Mouse (Mus musculus) erythroblast, adult 5-6 weeks (primary cell): ENCODE measurements around the gene Ube2l6. TPM values are rescaled to one million over a fixed set of nuclear protein-coding genes. Genes with fewer than 3 reads are reported as not detected.

Experiments used
- total RNA-seq, 2 experiments: library from RNA; stranded (forward) in 1 of 2; stranded (reverse) in 1 of 2; fragments of 150-400 nt in 1 of 2; fragments of 200-764, 138-1000 nt in 1 of 2; gene quantifications; 2 replicates each; pipeline versions ENCODE4 v1.2.3 to v1.2.4; 2015 to 2017; ENCODE audit warnings: low replicate concordance in 2 of 2

Gene Ube2l6
- total RNA-seq, 2 experiments from 2014 or later: 843 to 1,000 TPM

Other genes with a start within 250 kb of the Ube2l6 start
- 8.8 and 10.0 TPM in 2 replicates for gene Ctnnd1, start 148.1 kb upstream of the Ube2l6 start, total RNA-seq (2015; ENCODE audit: low replicate concordance)
- gene Ctnnd1, start 148.1 kb upstream of the Ube2l6 start, total RNA-seq (2017; ENCODE audit: low replicate concordance): 6.2 and 9.5 TPM in 2 replicates
- not detected in 2 replicates for gene Btbd18, start 139.7 kb upstream of the Ube2l6 start, total RNA-seq (2015; ENCODE audit: low replicate concordance)
- not detected in 2 replicates for gene Btbd18, start 139.7 kb upstream of the Ube2l6 start, total RNA-seq (2017; ENCODE audit: low replicate concordance)
- 42.3 and 58.3 TPM in 2 replicates for gene Selenoh, start 128.1 kb upstream of the Ube2l6 start, total RNA-seq (2015; ENCODE audit: low replicate concordance)
- 23.3 and 23.4 TPM in 2 replicates for gene Selenoh, start 128.1 kb upstream of the Ube2l6 start, total RNA-seq (2017; ENCODE audit: low replicate concordance)
- not detected in 2 replicates for gene Gm28635, start 120.8 kb upstream of the Ube2l6 start, total RNA-seq (2015; ENCODE audit: low replicate concordance)
- 1.8 TPM in 1 of 2 replicates, not detected in the other for gene Gm28635, start 120.8 kb upstream of the Ube2l6 start, total RNA-seq (2017; ENCODE audit: low replicate concordance)
- gene Med19, start 120.4 kb upstream of the Ube2l6 start, total RNA-seq (2015; ENCODE audit: low replicate concordance): 14.0 and 24.7 TPM in 2 replicates
- gene Med19, start 120.4 kb upstream of the Ube2l6 start, total RNA-seq (2017; ENCODE audit: low replicate concordance): 12.0 and 18.8 TPM in 2 replicates
- gene Tmx2, start 119.7 kb upstream of the Ube2l6 start, total RNA-seq (2015; ENCODE audit: low replicate concordance): 17.8 and 29.0 TPM in 2 replicates
- 18.9 and 19.5 TPM in 2 replicates for gene Tmx2, start 119.7 kb upstream of the Ube2l6 start, total RNA-seq (2017; ENCODE audit: low replicate concordance)
- gene Zdhhc5, start 83.6 kb upstream of the Ube2l6 start, total RNA-seq (2015; ENCODE audit: low replicate concordance): 28.4 and 29.2 TPM in 2 replicates
- 39.8 and 41.3 TPM in 2 replicates for gene Zdhhc5, start 83.6 kb upstream of the Ube2l6 start, total RNA-seq (2017; ENCODE audit: low replicate concordance)
- gene Clp1, start 71.5 kb upstream of the Ube2l6 start, total RNA-seq (2015; ENCODE audit: low replicate concordance): 53.6 and 64.6 TPM in 2 replicates
- gene Clp1, start 71.5 kb upstream of the Ube2l6 start, total RNA-seq (2017; ENCODE audit: low replicate concordance): 46.7 and 70.3 TPM in 2 replicates
- 1,364 and 1,503 TPM in 2 replicates for gene Ypel4, start 64.8 kb upstream of the Ube2l6 start, total RNA-seq (2015; ENCODE audit: low replicate concordance)
- gene Ypel4, start 64.8 kb upstream of the Ube2l6 start, total RNA-seq (2017; ENCODE audit: low replicate concordance): 1,636 and 1,967 TPM in 2 replicates
- gene Gm19426, start 55.2 kb upstream of the Ube2l6 start, total RNA-seq (2015; ENCODE audit: low replicate concordance): not detected in 2 replicates
- gene Gm19426, start 55.2 kb upstream of the Ube2l6 start, total RNA-seq (2017; ENCODE audit: low replicate concordance): not detected in 2 replicates
- 4.2 and 7.3 TPM in 2 replicates for gene Serping1, start 23.4 kb upstream of the Ube2l6 start, total RNA-seq (2015; ENCODE audit: low replicate concordance)
- gene Serping1, start 23.4 kb upstream of the Ube2l6 start, total RNA-seq (2017; ENCODE audit: low replicate concordance): 2.1 and 3.1 TPM in 2 replicates
- not detected in 2 replicates for gene Smtnl1, start 23.8 kb downstream of the Ube2l6 start, total RNA-seq (2015; ENCODE audit: low replicate concordance)
- gene Smtnl1, start 23.8 kb downstream of the Ube2l6 start, total RNA-seq (2017; ENCODE audit: low replicate concordance): 2.0 TPM in 1 of 2 replicates, not detected in the other
- 28.6 and 43.9 TPM in 2 replicates for gene Timm10, start 28.2 kb downstream of the Ube2l6 start, total RNA-seq (2015; ENCODE audit: low replicate concordance)
- 5.2 and 22.2 TPM in 2 replicates for gene Timm10, start 28.2 kb downstream of the Ube2l6 start, total RNA-seq (2017; ENCODE audit: low replicate concordance)
- 756 and 864 TPM in 2 replicates for gene Slc43a1, start 40.0 kb downstream of the Ube2l6 start, total RNA-seq (2015; ENCODE audit: low replicate concordance)
- gene Slc43a1, start 40.0 kb downstream of the Ube2l6 start, total RNA-seq (2017; ENCODE audit: low replicate concordance): 516 and 701 TPM in 2 replicates
- gene Rtn4rl2, start 87.9 kb downstream of the Ube2l6 start, total RNA-seq (2015; ENCODE audit: low replicate concordance): not detected in 2 replicates
- gene Rtn4rl2, start 87.9 kb downstream of the Ube2l6 start, total RNA-seq (2017; ENCODE audit: low replicate concordance): not detected in 2 replicates
- 207 and 247 TPM in 2 replicates for gene Slc43a3, start 137.8 kb downstream of the Ube2l6 start, total RNA-seq (2015; ENCODE audit: low replicate concordance)
- 227 and 246 TPM in 2 replicates for gene Slc43a3, start 137.8 kb downstream of the Ube2l6 start, total RNA-seq (2017; ENCODE audit: low replicate concordance)
- gene Prg2, start 181.6 kb downstream of the Ube2l6 start, total RNA-seq (2015; ENCODE audit: low replicate concordance): 140 and 215 TPM in 2 replicates
- 429 and 503 TPM in 2 replicates for gene Prg2, start 181.6 kb downstream of the Ube2l6 start, total RNA-seq (2017; ENCODE audit: low replicate concordance)
- gene Prg3, start 189.4 kb downstream of the Ube2l6 start, total RNA-seq (2015; ENCODE audit: low replicate concordance): 21.7 and 30.7 TPM in 2 replicates
- gene Prg3, start 189.4 kb downstream of the Ube2l6 start, total RNA-seq (2017; ENCODE audit: low replicate concordance): 20.4 and 21.9 TPM in 2 replicates
- gene Ssrp1, start 238.4 kb downstream of the Ube2l6 start, total RNA-seq (2015; ENCODE audit: low replicate concordance): 54.8 and 61.9 TPM in 2 replicates
- 111 and 113 TPM in 2 replicates for gene Ssrp1, start 238.4 kb downstream of the Ube2l6 start, total RNA-seq (2017; ENCODE audit: low replicate concordance)
- not detected in 2 replicates for gene P2rx3, start 238.6 kb downstream of the Ube2l6 start, total RNA-seq (2015; ENCODE audit: low replicate concordance)
- not detected in 2 replicates for gene P2rx3, start 238.6 kb downstream of the Ube2l6 start, total RNA-seq (2017; ENCODE audit: low replicate concordance)
- not detected in 2 replicates for gene Tnks1bp1, start 249.2 kb downstream of the Ube2l6 start, total RNA-seq (2015; ENCODE audit: low replicate concordance)
- 1.2 and 1.5 TPM in 2 replicates for gene Tnks1bp1, start 249.2 kb downstream of the Ube2l6 start, total RNA-seq (2017; ENCODE audit: low replicate concordance)